Mouse (Mus musculus) G1E (cell line): ENCODE measurements around the gene Plch2.

ENCODE experiments used
- CTCF ChIP-seq: IDR thresholded peaks from 2 replicates; pipeline ENCODE4 v1.5.1; 2012; ENCODE audit warnings: low read depth, low read length, inconsistent platforms, mixed read lengths
- GATA1 ChIP-seq: IDR thresholded peaks from 2 replicates; pipeline ENCODE4 v1.6.1; 2012; ENCODE audit warnings: borderline replicate concordance, low read length, inconsistent platforms, mixed read lengths
- POLR2AphosphoS5 ChIP-seq: IDR thresholded peaks from 2 replicates; pipeline ENCODE4 v1.6.1; 2012; ENCODE audit warnings: low read depth, low read length, inconsistent platforms; ENCODE audit not compliant: insufficient replicate concordance

GRCm38 (mm10) chr4:155040197-155040596 is 16.4 kb downstream of the Plch2 start:
- TF ChIP-seq CTCF (no peak), GATA1 (no peak), POLR2AphosphoS5 (no peak)
